Mouse (Mus musculus) liver, adult 2 months (tissue): ENCODE results near the gene Trpm8. TPM values are rescaled to one million over a fixed set of nuclear protein-coding genes. Genes with fewer than 3 reads are reported as not detected.

Experiments used
- DNase-seq: peaks from one replicate; pipeline ENCODE4 v3.0.0-alpha.2; 2011; ENCODE audit warnings: low read depth, low spot score; ENCODE audit errors: extremely low read depth
- H3K27ac ChIP-seq: fragments of 200-500 bp; replicated peaks from 2 replicates; pipeline ENCODE4 v1.5.1; 2012; ENCODE audit warnings: low read depth, mild to moderate bottlenecking, control low read depth, inconsistent platforms, low read length; ENCODE audit not compliant: insufficient read depth
- H3K27me3 ChIP-seq: fragments of 200-500 bp; 2 replicates; pipeline ENCODE4 v1.6.1; 2012; ENCODE audit warnings: mild to moderate bottlenecking, moderate library complexity, low read length, inconsistent platforms; ENCODE audit not compliant: control insufficient read depth, insufficient read depth
- H3K36me3 ChIP-seq: fragments of 200-500 bp; 2 replicates; pipeline ENCODE4 v1.6.1; 2012; ENCODE audit warnings: low read length, inconsistent platforms; ENCODE audit not compliant: control insufficient read depth, insufficient read depth
- H3K4me1 ChIP-seq: fragments of 200-500 bp; 2 replicates; pipeline ENCODE4 v1.6.1; 2011; ENCODE audit warnings: low read length; ENCODE audit not compliant: control insufficient read depth, insufficient read depth
- H3K4me3 ChIP-seq: fragments of 200-500 bp; 2 replicates; pipeline ENCODE4 v1.5.1; 2011; ENCODE audit warnings: low read depth, mild to moderate bottlenecking, control low read depth, low read length, moderate library complexity; ENCODE audit not compliant: insufficient read depth
- H3K79me2 ChIP-seq: fragments of 200-500 bp; 2 replicates; pipeline ENCODE4 v1.6.1; 2012; ENCODE audit warnings: inconsistent platforms, mild to moderate bottlenecking, low read length, moderate library complexity; ENCODE audit not compliant: control insufficient read depth, insufficient read depth
- H3K9ac ChIP-seq: fragments of 200-500 bp; 2 replicates; pipeline ENCODE4 v1.6.1; 2012; ENCODE audit warnings: low read depth, mild to moderate bottlenecking, control low read depth, inconsistent platforms, low read length
- CTCF ChIP-seq: fragments of 200-500 bp; IDR thresholded peaks from 2 replicates; pipeline ENCODE4 v1.5.1; 2011; ENCODE audit warnings: low read depth, low read length, control low read depth
- POLR2A ChIP-seq: fragments of 200-500 bp; IDR thresholded peaks from 2 replicates; pipeline ENCODE4 v1.6.1; 2011; ENCODE audit warnings: low read length, control low read depth; ENCODE audit not compliant: insufficient read depth; ENCODE audit errors: extremely low read depth
- WGBS: fragments of 180-500 bp; shearing (Covaris S2); methylation state at CpG from one replicate; pipeline ENCODE4 v1.1.7; 2018; 5-methylcytosine and 5-hydroxymethylcytosine counted together
- polyA plus RNA-seq: library from polyadenylated mRNA; depleted of rRNA; stranded (reverse); fragments of >200 nt; gene quantifications from 2 replicates; pipeline ENCODE4 v1.2.3, GENCODE M21; 2012
- total RNA-seq: library from RNA; depleted of rRNA; stranded (reverse); fragments of >200 nt; gene quantifications from 2 replicates; pipeline ENCODE4 v1.2.3, GENCODE M21; 2014

The Trpm8 gene
- total and polyA plus RNA-seq, 2 experiments, result under 0.01 to 0.01 TPM

DNA sequence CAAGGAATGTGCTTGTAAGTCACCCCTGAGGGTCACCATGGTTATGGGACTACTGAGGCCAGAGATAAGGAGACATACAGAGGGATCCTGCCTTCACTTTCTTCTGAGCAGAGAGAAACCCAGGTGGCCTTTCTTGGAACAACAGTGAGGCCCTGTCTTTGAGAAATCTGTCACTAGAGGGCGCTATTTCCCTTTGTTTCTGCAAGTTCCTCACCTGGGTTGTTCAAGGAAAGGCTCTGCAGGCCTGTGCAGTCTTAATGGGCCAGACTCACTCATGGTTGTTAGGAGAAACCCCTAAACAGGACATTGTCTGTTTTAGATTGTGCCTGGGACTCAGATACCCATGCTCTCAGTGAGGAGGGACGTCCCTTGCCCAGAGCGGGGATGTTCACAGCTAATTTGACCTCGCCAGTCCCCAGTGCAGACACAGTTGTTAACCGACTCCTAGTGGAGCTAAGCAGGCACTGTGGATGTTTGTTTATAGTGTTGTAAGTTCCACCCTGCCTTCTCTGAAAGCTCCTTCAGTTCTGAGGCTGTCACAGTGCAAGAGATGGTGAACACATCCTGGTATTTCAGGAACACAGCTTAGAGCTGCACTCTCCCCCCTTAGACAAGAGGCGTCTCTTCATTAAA lies 80.1 kb downstream of the Trpm8 start:
- DNase-seq, result peak; percentile 70
- TF ChIP-seq CTCF (peak; percentile 68), POLR2A (no peak)
- no peaks in the 10 kb centered on the region for H3K36me3 ChIP-seq
- no peak overlapping the region for H3K9ac ChIP-seq
- no peaks in the 10 kb centered on the region for H3K79me2 ChIP-seq
- no peak overlapping the region for H3K4me3 ChIP-seq
- H3K4me1 ChIP-seq, result no peaks in the 10 kb centered on the region
- H3K27ac ChIP-seq, result no peak overlapping the region
- 78% methylated on average over 6 of the region's 6 CpGs for WGBS
- no peaks in the 10 kb centered on the region for H3K27me3 ChIP-seq

DNA sequence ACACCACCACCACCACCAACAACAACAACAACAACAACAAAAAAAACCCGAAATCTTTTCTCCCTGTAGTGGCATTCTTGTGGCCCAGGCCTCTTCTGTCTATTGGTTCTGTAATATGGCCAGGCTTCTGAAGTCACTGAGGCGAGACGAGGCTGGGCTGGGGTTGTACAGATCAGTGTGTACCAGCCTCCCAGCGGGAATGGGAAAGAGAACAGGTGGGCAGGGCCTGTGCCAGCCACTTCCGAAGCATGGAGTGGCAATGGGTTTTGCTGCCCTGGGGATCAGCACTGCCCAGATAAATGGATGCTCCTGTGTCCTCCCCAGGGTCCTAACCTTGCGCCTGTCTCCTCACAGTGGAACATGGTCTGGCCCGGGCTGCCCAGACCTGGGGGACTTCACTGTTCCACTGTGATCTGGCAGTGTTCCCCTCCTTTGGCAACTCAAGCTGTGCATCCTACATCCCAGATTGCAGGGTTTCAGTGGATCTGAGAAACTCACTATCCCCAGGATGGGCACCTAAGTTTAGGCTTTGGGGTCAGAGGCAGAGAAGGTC lies 80.7 kb downstream of the Trpm8 start:
- 86% methylated on average over 7 of the region's 7 CpGs for WGBS
- no peak for TF ChIP-seq POLR2A
- TF ChIP-seq CTCF, result no peak
- Histone ChIP-seq H3K4me1 (no peaks in the 10 kb centered on the region), H3K9ac (no peak overlapping the region), H3K79me2 (no peaks in the 10 kb centered on the region), H3K36me3 (no peaks in the 10 kb centered on the region), H3K27ac (no peak overlapping the region), H3K27me3 (no peaks in the 10 kb centered on the region), H3K4me3 (no peak overlapping the region)
- DNase-seq, result no peak

DNA sequence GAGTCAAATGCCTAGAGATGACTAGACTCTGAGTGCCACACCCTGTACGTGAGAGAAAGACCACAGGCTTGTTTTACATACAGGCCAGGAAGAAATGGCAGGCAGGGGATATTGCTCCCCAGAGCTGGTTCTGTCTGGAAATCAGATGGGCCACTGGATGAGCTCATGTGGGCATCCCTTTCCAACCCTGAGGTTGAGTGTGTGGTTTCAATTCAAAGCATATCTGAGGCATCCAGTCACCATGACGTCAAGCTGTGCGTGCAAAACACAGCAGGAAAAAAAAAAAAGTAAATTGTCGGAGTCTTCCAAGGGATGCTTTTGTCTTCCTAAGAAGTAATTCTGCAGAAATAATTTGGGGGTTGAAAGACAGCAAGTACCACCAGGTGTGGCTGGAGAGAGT lies 83.6 kb downstream of the Trpm8 start:
- no peak overlapping the region for H3K4me3 ChIP-seq
- TF ChIP-seq POLR2A (no peak), CTCF (no peak)
- no peaks in the 10 kb centered on the region for H3K79me2 ChIP-seq
- no peaks in the 10 kb centered on the region for H3K27me3 ChIP-seq
- 90% methylated on average over 4 of the region's 4 CpGs for WGBS
- H3K36me3 ChIP-seq, result no peaks in the 10 kb centered on the region
- no peaks in the 10 kb centered on the region for H3K4me1 ChIP-seq
- DNase-seq, result no peak
- H3K9ac ChIP-seq, result no peak overlapping the region
- no peak overlapping the region for H3K27ac ChIP-seq

DNA sequence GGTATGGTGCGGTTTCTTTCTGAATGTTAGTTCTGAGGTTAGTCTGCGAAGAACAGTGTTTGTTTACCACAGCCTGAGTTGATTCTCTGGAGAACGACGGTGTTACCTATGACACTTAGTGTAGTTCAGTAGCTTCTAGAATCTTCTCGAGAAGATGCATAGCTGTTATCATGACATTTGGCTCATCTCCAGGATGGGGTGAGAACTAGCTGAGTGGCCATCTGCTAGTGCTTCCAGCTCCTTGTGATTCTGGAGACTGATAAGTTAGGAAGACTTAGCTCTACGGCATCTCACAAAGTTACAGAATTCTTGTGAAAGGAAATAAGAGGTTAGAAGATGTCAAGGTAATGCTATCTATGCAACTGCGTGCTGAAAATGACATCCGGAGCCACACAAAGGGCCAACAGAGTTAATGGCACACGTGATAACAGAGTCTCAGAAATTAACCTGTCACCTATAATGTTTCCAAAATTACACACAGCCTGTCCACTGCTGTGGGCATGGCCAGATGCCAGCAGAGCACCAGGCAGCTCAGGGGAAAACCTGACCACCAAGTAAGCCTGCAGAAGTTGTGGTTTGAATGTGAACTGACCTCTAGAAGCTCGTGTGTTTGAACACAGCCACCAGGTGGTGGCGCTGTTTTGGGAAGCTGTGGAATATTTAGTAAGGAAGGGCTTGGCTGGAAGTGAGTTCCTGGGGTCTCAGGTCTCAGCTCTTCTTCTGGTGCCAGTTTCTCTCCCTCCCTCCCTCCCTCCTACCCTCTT lies 89.6 kb downstream of the Trpm8 start:
- Histone ChIP-seq H3K4me1 (no peaks in the 10 kb centered on the region), H3K36me3 (no peaks in the 10 kb centered on the region), H3K27me3 (no peaks in the 10 kb centered on the region), H3K79me2 (no peaks in the 10 kb centered on the region), H3K4me3 (no peak overlapping the region), H3K27ac (no peak overlapping the region), H3K9ac (no peak overlapping the region)
- no peak for DNase-seq
- TF ChIP-seq CTCF (no peak), POLR2A (no peak)
- WGBS, result 74% methylated on average over 11 of the region's 11 CpGs

DNA sequence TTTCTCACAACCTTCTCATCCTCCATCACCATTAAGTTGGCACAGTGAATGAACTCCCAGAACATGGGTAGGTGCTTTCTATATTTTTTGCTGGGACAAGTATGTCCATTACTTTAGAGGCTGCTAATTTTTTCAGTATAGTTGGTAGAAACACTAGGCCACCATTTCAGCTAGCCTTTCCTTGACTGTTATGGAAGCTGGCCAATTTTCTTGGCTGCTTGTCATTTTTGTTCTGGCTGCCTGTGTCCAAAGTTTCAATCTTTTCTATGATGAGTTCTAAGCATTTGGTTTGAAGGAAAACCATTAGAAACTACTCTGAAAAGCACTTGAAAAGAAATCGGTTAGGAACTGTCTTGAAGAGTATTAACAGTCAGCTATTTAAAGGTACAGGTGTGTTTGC lies 101.0 kb downstream of the Trpm8 start:
- no peak overlapping the region for H3K9ac ChIP-seq
- no peaks in the 10 kb centered on the region for H3K36me3 ChIP-seq
- H3K4me3 ChIP-seq, result no peak overlapping the region
- H3K79me2 ChIP-seq, result no peaks in the 10 kb centered on the region
- 93% methylated on average over 1 of the region's 1 CpGs for WGBS
- TF ChIP-seq POLR2A (no peak), CTCF (no peak)
- no peak overlapping the region for H3K27ac ChIP-seq
- H3K27me3 ChIP-seq, result no peaks in the 10 kb centered on the region
- DNase-seq, result peak; percentile 14
- no peaks in the 10 kb centered on the region for H3K4me1 ChIP-seq

DNA sequence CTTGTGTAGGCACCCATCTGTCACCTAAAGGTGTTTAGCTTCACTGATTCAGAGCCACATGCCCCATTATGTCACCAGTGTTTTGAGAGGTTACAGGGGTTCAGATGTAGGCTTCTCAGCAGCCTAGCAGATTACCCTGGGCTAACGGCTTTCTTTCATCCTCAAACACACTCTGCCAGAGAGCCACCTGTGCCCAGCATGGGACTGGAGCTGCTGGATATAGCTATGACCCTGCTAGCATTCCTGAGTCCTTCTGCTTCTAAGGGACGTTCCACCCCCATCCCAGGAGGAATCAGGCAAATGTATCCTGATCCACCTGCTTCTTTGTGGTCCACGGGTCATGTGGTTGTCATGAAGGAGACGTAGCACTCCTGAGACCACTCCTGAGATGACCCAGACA lies 114.2 kb downstream of the Trpm8 start:
- Histone ChIP-seq H3K79me2 (no peaks in the 10 kb centered on the region), H3K27me3 (no peaks in the 10 kb centered on the region), H3K4me3 (no peak overlapping the region), H3K27ac (no peak overlapping the region), H3K4me1 (no peaks in the 10 kb centered on the region), H3K36me3 (no peaks in the 10 kb centered on the region), H3K9ac (no peak overlapping the region)
- 83% methylated on average over 4 of the region's 4 CpGs for WGBS
- TF ChIP-seq CTCF, result no peak
- TF ChIP-seq POLR2A, result no peak
- DNase-seq, result no peak
